Mouse (Mus musculus): ENCODE results near the gene Cygb. TPM values are rescaled to one million over a fixed set of nuclear protein-coding genes. Genes with fewer than 3 reads are reported as not detected.
"Not testable (repeated sequence)": the region's sequence is repeated elsewhere in the genome, so short reads cannot be mapped to it uniquely, and the experiment has no call there.

Gene Cygb
- polyA plus RNA-seq, 1 experiment, result 3.4 TPM

GRCm38 (mm10) chr11:116667930-116668329 lies 13.8 kb upstream of the Cygb start:
- no peak overlapping the region for H3K4me3 ChIP-seq (replicated peaks; ENCODE audit: control insufficient read depth, low read depth, low read length)
- peaks cover 2% of the 10 kb centered on the region; the same call in 1 of the 2 replicates for H3K4me1 ChIP-seq (ENCODE audit: control insufficient read depth, insufficient read depth, low read length)
- no peak overlapping the region for H3K27ac ChIP-seq (ENCODE audit: control insufficient read depth, insufficient read depth, low read depth, low read length, poor library complexity)
- WGBS, result 70% methylated on average over 8 of the region's 8 CpGs
- TF ChIP-seq POLR2A (IDR thresholded peaks at IDR 0.05; ENCODE audit: borderline replicate concordance, control insufficient read depth, low read depth, low read length) (no peak), CTCF (IDR thresholded peaks at IDR 0.05; ENCODE audit: control insufficient read depth, insufficient read depth, low read length) (no peak)

- not testable (repeated sequence) for H3K27ac ChIP-seq (ENCODE audit: control insufficient read depth, insufficient read depth, low read depth, low read length, poor library complexity); H3K4me1 ChIP-seq (ENCODE audit: control insufficient read depth, insufficient read depth, low read length); H3K4me3 ChIP-seq (replicated peaks; ENCODE audit: control insufficient read depth, low read depth, low read length)
- 38% methylated on average over 5 of the region's 5 CpGs for WGBS
Observed at GRCm38 (mm10) chr11:116667012-116667411, 12.9 kb upstream of the Cygb start.

- TF ChIP-seq POLR2A (IDR thresholded peaks at IDR 0.05; ENCODE audit: borderline replicate concordance, control insufficient read depth, low read depth, low read length) (no peak), CTCF (IDR thresholded peaks at IDR 0.05; ENCODE audit: control insufficient read depth, insufficient read depth, low read length) (no peak)
- H3K4me3 ChIP-seq (replicated peaks; ENCODE audit: control insufficient read depth, low read depth, low read length), result no peak overlapping the region
- H3K27ac ChIP-seq (ENCODE audit: control insufficient read depth, insufficient read depth, low read depth, low read length, poor library complexity), result no peak overlapping the region; the same call in 1 of the 2 replicates
- 68% methylated on average over 9 of the region's 9 CpGs for WGBS
- H3K4me1 ChIP-seq (ENCODE audit: control insufficient read depth, insufficient read depth, low read length), result no peaks in the 10 kb centered on the region
Observed at GRCm38 (mm10) chr11:116666566-116666965, 12.5 kb upstream of the Cygb start.

- WGBS, result 81% methylated on average over 10 of the region's 10 CpGs
- H3K4me1 ChIP-seq (ENCODE audit: control insufficient read depth, insufficient read depth, low read length), result no peaks in the 10 kb centered on the region
- H3K4me3 ChIP-seq (replicated peaks; ENCODE audit: control insufficient read depth, low read depth, low read length), result no peak overlapping the region
- TF ChIP-seq CTCF (IDR thresholded peaks at IDR 0.05; ENCODE audit: control insufficient read depth, insufficient read depth, low read length), result no peak
- TF ChIP-seq POLR2A (IDR thresholded peaks at IDR 0.05; ENCODE audit: borderline replicate concordance, control insufficient read depth, low read depth, low read length), result no peak
- no peak overlapping the region for H3K27ac ChIP-seq (ENCODE audit: control insufficient read depth, insufficient read depth, low read depth, low read length, poor library complexity)
Observed at GRCm38 (mm10) chr11:116665289-116665688, 11.2 kb upstream of the Cygb start.

- no peaks in the 10 kb centered on the region for H3K4me1 ChIP-seq (ENCODE audit: control insufficient read depth, insufficient read depth, low read length)
- WGBS, result 75% methylated on average over 8 of the region's 8 CpGs
Observed at GRCm38 (mm10) chr11:116661948-116662377, 7.8 kb upstream of the Cygb start.

GRCm38 (mm10) chr11:116661291-116661947 lies 7.3 kb upstream of the Cygb start:
- H3K4me3 ChIP-seq (replicated peaks; ENCODE audit: control insufficient read depth, low read depth, low read length), result no peak overlapping the region
- no peaks in the 10 kb centered on the region for H3K4me1 ChIP-seq (ENCODE audit: control insufficient read depth, insufficient read depth, low read length)
- 61% methylated on average over 13 of the region's 13 CpGs for WGBS
- TF ChIP-seq POLR2A (IDR thresholded peaks at IDR 0.05; ENCODE audit: borderline replicate concordance, control insufficient read depth, low read depth, low read length), result no peak
- TF ChIP-seq CTCF (IDR thresholded peaks at IDR 0.05; ENCODE audit: control insufficient read depth, insufficient read depth, low read length), result no peak
- H3K27ac ChIP-seq (ENCODE audit: control insufficient read depth, insufficient read depth, low read depth, low read length, poor library complexity), result no peak overlapping the region

More at GRCm38 (mm10) chr11:116661948-116662377, 7.8 kb upstream of the Cygb start:
- Histone ChIP-seq H3K4me3 (replicated peaks; ENCODE audit: control insufficient read depth, low read depth, low read length) (no peak overlapping the region), H3K27ac (ENCODE audit: control insufficient read depth, insufficient read depth, low read depth, low read length, poor library complexity) (no peak overlapping the region)
- no peak for TF ChIP-seq CTCF (IDR thresholded peaks at IDR 0.05; ENCODE audit: control insufficient read depth, insufficient read depth, low read length)
- no peak for TF ChIP-seq POLR2A (IDR thresholded peaks at IDR 0.05; ENCODE audit: borderline replicate concordance, control insufficient read depth, low read depth, low read length)

GRCm38 (mm10) chr11:116660181-116660580 lies 6.1 kb upstream of the Cygb start:
- Histone ChIP-seq H3K4me1 (ENCODE audit: control insufficient read depth, insufficient read depth, low read length) (no peaks in the 10 kb centered on the region), H3K4me3 (replicated peaks; ENCODE audit: control insufficient read depth, low read depth, low read length) (no peak overlapping the region), H3K27ac (ENCODE audit: control insufficient read depth, insufficient read depth, low read depth, low read length, poor library complexity) (no peak overlapping the region)
- TF ChIP-seq CTCF (IDR thresholded peaks at IDR 0.05; ENCODE audit: control insufficient read depth, insufficient read depth, low read length) (no peak), POLR2A (IDR thresholded peaks at IDR 0.05; ENCODE audit: borderline replicate concordance, control insufficient read depth, low read depth, low read length) (no peak)
- WGBS, result 75% methylated on average over 9 of the region's 9 CpGs

- Histone ChIP-seq H3K4me1 (ENCODE audit: control insufficient read depth, insufficient read depth, low read length) (no peaks in the 10 kb centered on the region), H3K27ac (ENCODE audit: control insufficient read depth, insufficient read depth, low read depth, low read length, poor library complexity) (no peak overlapping the region), H3K4me3 (replicated peaks; ENCODE audit: control insufficient read depth, low read depth, low read length) (no peak overlapping the region)
- 77% methylated on average over 15 of the region's 15 CpGs for WGBS
- TF ChIP-seq CTCF (IDR thresholded peaks at IDR 0.05; ENCODE audit: control insufficient read depth, insufficient read depth, low read length) (no peak), POLR2A (IDR thresholded peaks at IDR 0.05; ENCODE audit: borderline replicate concordance, control insufficient read depth, low read depth, low read length) (no peak)
Observed at GRCm38 (mm10) chr11:116659027-116659621, 5.0 kb upstream of the Cygb start.

Data from bone marrow, adult 2 months (tissue).